Mouse (Mus musculus): Measurements from ENCODE around the gene Mpg. TPM values are rescaled to one million over a fixed set of nuclear protein-coding genes. Genes with fewer than 3 reads are reported as not detected.

Mpg gene
- polyA plus RNA-seq, 1 experiment from 2014 or later: 19.1 TPM

GRCm38 (mm10) chr11:32256146-32256545 is 29.8 kb downstream of the Mpg start:
- Histone ChIP-seq H3K27me3 (ENCODE audit: control insufficient read depth, insufficient read depth, low read length) (no peaks in the 10 kb centered on the region), H3K36me3 (ENCODE audit: control insufficient read depth, insufficient read depth) (peaks cover 5% of the 10 kb centered on the region; the same call in 1 of the 2 replicates), H3K9ac (ENCODE audit: low read length) (no peak overlapping the region), H3K9me3 (replicated peaks; ENCODE audit: control insufficient read depth, low read length) (no peaks in the 10 kb centered on the region), H3K4me2 (ENCODE audit: low read depth, low read length) (no peak overlapping the region), H3K4me1 (ENCODE audit: control insufficient read depth, insufficient read depth, low read length) (no peaks in the 10 kb centered on the region), H3K4me3 (ENCODE audit: low read length) (no peak overlapping the region), H3K27ac (ENCODE audit: low read length) (no peak overlapping the region)
- 97% methylated on average over 1 of the region's 1 CpGs for WGBS
- no peak for ATAC-seq (replicated peaks; ENCODE audit: extremely low read depth, insufficient read depth, low FRiP score)

DNA sequence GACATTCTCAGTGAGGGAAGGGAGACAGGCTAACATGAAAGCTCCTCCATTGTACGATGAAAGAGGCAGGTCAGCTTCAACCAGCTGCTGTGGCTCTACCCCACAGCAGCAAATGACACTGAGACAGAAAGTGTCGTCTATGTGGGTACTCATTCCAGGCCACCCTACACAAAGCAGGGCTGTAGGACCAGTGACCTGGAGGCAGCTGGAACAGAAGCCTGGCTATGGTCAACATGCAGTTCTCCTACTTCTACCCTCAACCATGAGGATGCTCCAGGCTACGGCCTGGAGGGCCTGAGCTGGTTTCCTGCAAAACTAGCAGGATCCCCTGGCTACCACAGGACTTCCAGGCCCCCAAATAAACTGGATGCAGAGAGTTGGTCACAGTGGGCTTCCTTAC is 30.3 kb downstream of the Mpg start:
- Histone ChIP-seq H3K4me3 (ENCODE audit: low read length) (no peak overlapping the region), H3K36me3 (ENCODE audit: control insufficient read depth, insufficient read depth) (peaks cover 5% of the 10 kb centered on the region; the same call in 1 of the 2 replicates), H3K4me2 (ENCODE audit: low read depth, low read length) (no peak overlapping the region), H3K27ac (ENCODE audit: low read length) (no peak overlapping the region), H3K9ac (ENCODE audit: low read length) (no peak overlapping the region), H3K27me3 (ENCODE audit: control insufficient read depth, insufficient read depth, low read length) (no peaks in the 10 kb centered on the region), H3K4me1 (ENCODE audit: control insufficient read depth, insufficient read depth, low read length) (no peaks in the 10 kb centered on the region), H3K9me3 (replicated peaks; ENCODE audit: control insufficient read depth, low read length) (no peaks in the 10 kb centered on the region)
- no peak for ATAC-seq (replicated peaks; ENCODE audit: extremely low read depth, insufficient read depth, low FRiP score)
- 85% methylated on average over 3 of the region's 3 CpGs for WGBS

GRCm38 (mm10) chr11:32262674-32263415 is 36.5 kb downstream of the Mpg start:
- Histone ChIP-seq H3K4me1 (ENCODE audit: control insufficient read depth, insufficient read depth, low read length) (peaks cover 2% of the 10 kb centered on the region), H3K9ac (ENCODE audit: low read length) (no peak overlapping the region), H3K27ac (ENCODE audit: low read length) (no peak overlapping the region), H3K4me3 (ENCODE audit: low read length) (no peak overlapping the region), H3K9me3 (replicated peaks; ENCODE audit: control insufficient read depth, low read length) (no peaks in the 10 kb centered on the region), H3K36me3 (ENCODE audit: control insufficient read depth, insufficient read depth) (0 out of 2 replicates have a peak, but pooled peaks cover 2% of the 10 kb centered on the region), H3K27me3 (ENCODE audit: control insufficient read depth, insufficient read depth, low read length) (no peaks in the 10 kb centered on the region), H3K4me2 (ENCODE audit: low read depth, low read length) (no peak overlapping the region)
- 67% methylated on average over 10 of the region's 10 CpGs for WGBS
- ATAC-seq (replicated peaks; ENCODE audit: extremely low read depth, insufficient read depth, low FRiP score): no peak

DNA sequence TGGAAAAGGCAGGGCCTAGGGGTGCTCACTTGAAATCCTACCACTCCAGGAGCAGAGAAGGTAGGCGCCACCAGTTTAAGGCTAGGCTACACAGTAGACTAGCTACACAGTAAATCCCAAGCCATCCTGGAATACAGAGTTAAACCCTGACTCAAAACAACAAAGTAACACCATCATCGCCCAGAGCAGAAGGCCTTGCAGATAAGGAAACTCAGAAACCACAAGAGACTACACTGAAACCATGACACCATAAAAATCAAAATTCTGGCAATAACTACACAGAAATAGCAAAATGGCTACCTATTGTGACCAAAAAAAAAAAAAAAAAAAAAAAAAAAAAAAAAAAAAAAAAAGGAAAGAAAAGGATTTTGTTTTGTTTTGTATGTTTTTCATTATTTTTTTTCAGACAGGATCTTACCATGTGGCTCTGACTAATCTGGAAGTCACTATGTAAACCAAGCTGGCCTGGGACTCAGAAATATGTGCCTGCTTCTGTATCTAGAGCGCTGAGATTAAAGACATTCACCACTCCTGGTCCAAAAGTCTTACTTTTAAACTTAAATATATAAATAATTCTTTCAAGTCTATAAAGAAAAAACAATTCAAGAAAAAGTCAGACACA is 38.9 kb downstream of the Mpg start:
- Histone ChIP-seq H3K27me3 (ENCODE audit: control insufficient read depth, insufficient read depth, low read length) (no peaks in the 10 kb centered on the region), H3K9ac (ENCODE audit: low read length) (no peak overlapping the region), H3K36me3 (ENCODE audit: control insufficient read depth, insufficient read depth) (0 out of 2 replicates have a peak, but pooled peaks cover 2% of the 10 kb centered on the region), H3K4me2 (ENCODE audit: low read depth, low read length) (no peak overlapping the region), H3K9me3 (replicated peaks; ENCODE audit: control insufficient read depth, low read length) (no peaks in the 10 kb centered on the region), H3K4me1 (ENCODE audit: control insufficient read depth, insufficient read depth, low read length) (peaks cover 5% of the 10 kb centered on the region), H3K27ac (ENCODE audit: low read length) (no peak overlapping the region), H3K4me3 (ENCODE audit: low read length) (no peak overlapping the region)
- no peak for ATAC-seq (replicated peaks; ENCODE audit: extremely low read depth, insufficient read depth, low FRiP score)
- 85% methylated on average over 3 of the region's 3 CpGs for WGBS

GRCm38 (mm10) chr11:32266194-32266593 is 39.9 kb downstream of the Mpg start:
- no peak overlapping the region for H3K27ac ChIP-seq (ENCODE audit: low read length)
- peaks cover 5% of the 10 kb centered on the region for H3K4me1 ChIP-seq (ENCODE audit: control insufficient read depth, insufficient read depth, low read length)
- 0 out of 2 replicates have a peak, but pooled peaks cover 2% of the 10 kb centered on the region for H3K36me3 ChIP-seq (ENCODE audit: control insufficient read depth, insufficient read depth)
- ATAC-seq (replicated peaks; ENCODE audit: extremely low read depth, insufficient read depth, low FRiP score): no peak
- H3K4me2 ChIP-seq (ENCODE audit: low read depth, low read length): no peak overlapping the region
- H3K9ac ChIP-seq (ENCODE audit: low read length): no peak overlapping the region
- H3K9me3 ChIP-seq (replicated peaks; ENCODE audit: control insufficient read depth, low read length): no peaks in the 10 kb centered on the region
- 92% methylated on average over 6 of the region's 6 CpGs for WGBS
- H3K4me3 ChIP-seq (ENCODE audit: low read length): no peak overlapping the region
- no peaks in the 10 kb centered on the region for H3K27me3 ChIP-seq (ENCODE audit: control insufficient read depth, insufficient read depth, low read length)

DNA sequence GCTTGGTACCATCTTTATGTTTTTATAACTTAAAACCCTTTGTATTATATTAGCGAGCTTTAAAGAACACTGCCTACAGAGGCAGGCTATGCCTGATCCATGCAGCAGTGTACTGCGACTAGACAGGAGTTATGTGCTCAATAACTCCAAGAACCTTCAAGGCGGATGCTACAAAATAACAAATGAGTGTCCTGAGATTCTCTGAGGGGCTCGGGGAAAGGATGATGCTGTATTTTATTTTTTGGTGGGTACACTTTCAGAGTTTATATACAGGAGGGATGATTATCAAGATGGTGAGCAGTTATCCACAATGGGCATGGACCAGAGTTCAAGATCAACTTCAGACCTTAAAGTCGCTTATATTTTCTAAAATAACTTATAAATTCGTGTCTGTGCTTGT is 40.5 kb downstream of the Mpg start:
- Histone ChIP-seq H3K36me3 (ENCODE audit: control insufficient read depth, insufficient read depth) (0 out of 2 replicates have a peak, but pooled peaks cover 2% of the 10 kb centered on the region), H3K9ac (ENCODE audit: low read length) (peak overlapping the region; percentile 95), H3K27me3 (ENCODE audit: control insufficient read depth, insufficient read depth, low read length) (no peaks in the 10 kb centered on the region), H3K4me3 (ENCODE audit: low read length) (peak overlapping the region; percentile 88), H3K4me2 (ENCODE audit: low read depth, low read length) (peak overlapping the region; percentile 61), H3K9me3 (replicated peaks; ENCODE audit: control insufficient read depth, low read length) (no peaks in the 10 kb centered on the region), H3K27ac (ENCODE audit: low read length) (no peak overlapping the region; the same call in 1 of the 2 replicates), H3K4me1 (ENCODE audit: control insufficient read depth, insufficient read depth, low read length) (peaks cover 5% of the 10 kb centered on the region)
- 24% methylated on average over 6 of the region's 6 CpGs for WGBS
- ATAC-seq (replicated peaks; ENCODE audit: extremely low read depth, insufficient read depth, low FRiP score): no peak

GRCm38 (mm10) chr11:32267188-32267884 is 41.0 kb downstream of the Mpg start, which contains the start of gene Nprl3:
Gene Nprl3 (minus strand): TSS chr11:32267707.
- peak; percentile 99 for ATAC-seq (replicated peaks; ENCODE audit: extremely low read depth, insufficient read depth, low FRiP score)
- peak within 1 kb of the TSS; percentile 87 for H3K27ac ChIP-seq (ENCODE audit: low read length)
- peak within 1 kb of the TSS; percentile 88 for H3K4me3 ChIP-seq (ENCODE audit: low read length)
- H3K36me3 ChIP-seq (ENCODE audit: control insufficient read depth, insufficient read depth): no peaks in the 10 kb centered on the region
- WGBS: under 1% methylated on average over 54 of the region's 54 CpGs
- H3K27me3 ChIP-seq (ENCODE audit: control insufficient read depth, insufficient read depth, low read length): no peaks in the 10 kb centered on the region
- H3K4me2 ChIP-seq (ENCODE audit: low read depth, low read length): peak within 1 kb of the TSS; percentile 61
- H3K4me1 ChIP-seq (ENCODE audit: control insufficient read depth, insufficient read depth, low read length): peaks cover 5% of the 10 kb centered on the region
- peak within 1 kb of the TSS; percentile 95 for H3K9ac ChIP-seq (ENCODE audit: low read length)
- no peaks in the 10 kb centered on the region for H3K9me3 ChIP-seq (replicated peaks; ENCODE audit: control insufficient read depth, low read length)

DNA sequence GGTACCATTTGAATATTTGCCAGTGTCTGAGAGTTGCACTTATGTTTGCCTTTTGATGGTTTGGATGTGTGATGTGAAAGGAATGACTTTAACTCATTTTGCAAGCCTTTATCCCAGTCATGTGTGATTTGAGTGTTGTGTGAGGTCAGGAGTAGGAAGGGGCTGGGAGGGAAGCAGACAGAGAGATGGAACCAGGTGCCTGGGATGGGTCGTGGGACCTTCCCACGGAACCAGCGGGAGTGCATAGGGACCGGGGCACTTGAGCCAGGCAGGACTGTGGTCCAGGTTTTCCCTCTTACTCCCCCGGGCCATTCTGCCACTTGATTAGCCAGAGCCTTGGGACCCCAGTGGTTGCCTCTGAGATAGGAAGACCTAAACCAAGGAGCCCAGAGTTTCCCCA is 41.7 kb downstream of the Mpg start:
- no peak for ATAC-seq (replicated peaks; ENCODE audit: extremely low read depth, insufficient read depth, low FRiP score)
- Histone ChIP-seq H3K9me3 (replicated peaks; ENCODE audit: control insufficient read depth, low read length) (no peaks in the 10 kb centered on the region), H3K4me1 (ENCODE audit: control insufficient read depth, insufficient read depth, low read length) (peaks cover 5% of the 10 kb centered on the region), H3K9ac (ENCODE audit: low read length) (peak overlapping the region; percentile 95), H3K4me2 (ENCODE audit: low read depth, low read length) (peak overlapping the region; percentile 61), H3K4me3 (ENCODE audit: low read length) (peak overlapping the region; percentile 88), H3K27me3 (ENCODE audit: control insufficient read depth, insufficient read depth, low read length) (no peaks in the 10 kb centered on the region), H3K36me3 (ENCODE audit: control insufficient read depth, insufficient read depth) (no peaks in the 10 kb centered on the region), H3K27ac (ENCODE audit: low read length) (peak overlapping the region; percentile 87)
- 26% methylated on average over 5 of the region's 5 CpGs for WGBS

DNA sequence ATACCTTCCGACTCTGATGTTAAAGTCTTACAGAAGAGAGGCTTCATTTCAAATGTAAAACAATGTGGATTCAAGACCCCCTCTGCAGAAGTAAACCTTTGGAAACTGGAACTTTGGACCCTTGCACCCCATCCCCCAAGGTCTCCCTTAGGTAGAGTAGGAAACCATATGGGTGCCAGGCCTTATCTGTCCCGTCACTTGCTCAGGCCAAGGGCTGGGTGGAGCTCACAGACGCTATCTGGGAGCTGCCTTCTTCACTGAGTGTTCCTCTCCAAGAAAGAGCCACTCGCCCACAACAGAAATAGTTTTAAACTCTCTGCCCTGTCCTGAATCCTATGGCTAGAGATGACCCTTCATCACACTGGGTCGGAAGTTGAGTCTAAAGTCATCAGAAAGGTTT is 42.6 kb downstream of the Mpg start:
- H3K27me3 ChIP-seq (ENCODE audit: control insufficient read depth, insufficient read depth, low read length): no peaks in the 10 kb centered on the region
- H3K36me3 ChIP-seq (ENCODE audit: control insufficient read depth, insufficient read depth): no peaks in the 10 kb centered on the region
- H3K4me3 ChIP-seq (ENCODE audit: low read length): no peak overlapping the region
- H3K9me3 ChIP-seq (replicated peaks; ENCODE audit: control insufficient read depth, low read length): no peaks in the 10 kb centered on the region
- no peak overlapping the region for H3K4me2 ChIP-seq (ENCODE audit: low read depth, low read length)
- no peak overlapping the region for H3K27ac ChIP-seq (ENCODE audit: low read length)
- WGBS: 69% methylated on average over 5 of the region's 5 CpGs
- no peak for ATAC-seq (replicated peaks; ENCODE audit: extremely low read depth, insufficient read depth, low FRiP score)
- H3K9ac ChIP-seq (ENCODE audit: low read length): no peak overlapping the region
- H3K4me1 ChIP-seq (ENCODE audit: control insufficient read depth, insufficient read depth, low read length): peaks cover 5% of the 10 kb centered on the region

Data from heart, embryonic 16.5 days (tissue).